Mouse (Mus musculus) brain, embryonic 14.5 days (tissue): ENCODE data around the gene Gm21972.

Source experiments
- CTCF ChIP-seq: fragments of 200-500 bp; IDR thresholded peaks from 2 replicates; pipeline ENCODE4 v1.5.1; 2012; ENCODE audit warnings: inconsistent platforms, mild to moderate bottlenecking, moderate library complexity, borderline replicate concordance; ENCODE audit not compliant: insufficient read depth, insufficient read length; ENCODE audit errors: extremely low read depth
- POLR2A ChIP-seq: fragments of 200-500 bp; IDR thresholded peaks from 2 replicates; pipeline ENCODE4 v1.6.1; 2012; ENCODE audit warnings: mild to moderate bottlenecking, inconsistent platforms, borderline replicate concordance; ENCODE audit not compliant: poor library complexity, insufficient read depth, insufficient read length, severe bottlenecking; ENCODE audit errors: extremely low read depth

- TF ChIP-seq CTCF, result no peak
- TF ChIP-seq POLR2A, result no peak
Observed at GRCm38 (mm10) chr1:86187856-86188255, 54.4 kb downstream of the Gm21972 start.
